Mouse (Mus musculus): ENCODE results near the gene Alms1. TPM values are rescaled to one million over a fixed set of nuclear protein-coding genes. Genes with fewer than 3 reads are reported as not detected.
"Not testable (repeated sequence)": the region's sequence is repeated elsewhere in the genome, so short reads cannot be mapped to it uniquely, and the experiment has no call there.

Gene Alms1
- total RNA-seq (2021): 1 to 10 TPM; 2.1 to 2.4 TPM

- peak; percentile 91 for DNase-seq
- intact Hi-C loops (cut with DNase I): loop anchor here (5.0 kb wide), 2 partner anchors 135 to 325 kb away; partner anchors contain the start of genes Cct7, Pradc1 and Tprkb
Measured at GRCm38 (mm10) chr6:85587396-85588143, at the start of gene Alms1. TSS of gene Alms1 (plus strand) at chr6:85587531.

GRCm38 (mm10) chr6:85543351-85544175 lies 43.8 kb upstream of the Alms1 start:
- intact Hi-C loops (cut with DNase I): no loop called here
- no peak for DNase-seq

- intact Hi-C loops (cut with DNase I): no loop called here
- no peak for DNase-seq
Measured at GRCm38 (mm10) chr6:85544251-85544881, 43.0 kb upstream of the Alms1 start.

- DNase-seq: no peak
- intact Hi-C loops (cut with DNase I): no loop called here
Measured at GRCm38 (mm10) chr6:85547642-85548041, 39.7 kb upstream of the Alms1 start.

- intact Hi-C loops (cut with DNase I): no loop called here
- DNase-seq: no peak
Measured at GRCm38 (mm10) chr6:85562374-85562773, 25.0 kb upstream of the Alms1 start.

GRCm38 (mm10) chr6:85572816-85573215 lies 14.5 kb upstream of the Alms1 start:
- DNase-seq: no peak
- intact Hi-C loops (cut with DNase I): no loop called here

GRCm38 (mm10) chr6:85581688-85582087 lies 5.6 kb upstream of the Alms1 start:
- intact Hi-C loops (cut with DNase I): no loop called here
- no peak for DNase-seq

- no peak for DNase-seq
- intact Hi-C loops (cut with DNase I): loop anchor here (5.0 kb wide), 2 partner anchors 132 to 328 kb away; partner anchors contain the start of genes Cct7, Pradc1 and Tprkb
Measured at GRCm38 (mm10) chr6:85584612-85585011, 2.7 kb upstream of the Alms1 start.

- DNase-seq: peak in 1 of 2 experiments; percentile 1
- intact Hi-C loops (cut with DNase I): loop anchor here (5.0 kb wide), 2 partner anchors 135 to 325 kb away; partner anchors contain the start of genes Cct7, Pradc1 and Tprkb
Measured at GRCm38 (mm10) chr6:85586805-85587367, 445 bp upstream of the Alms1 start.

- DNase-seq: no peak
Measured at GRCm38 (mm10) chr6:85588164-85588563, 833 bp downstream of the Alms1 start.

GRCm38 (mm10) chr6:85588568-85588967 lies 1.2 kb downstream of the Alms1 start:
- DNase-seq: no peak
- intact Hi-C loops (cut with DNase I): loop anchor here (5.0 kb wide), 2 partner anchors 136 to 324 kb away; partner anchors contain the start of genes Cct7, Pradc1 and Tprkb

More at GRCm38 (mm10) chr6:85588164-85588563, 833 bp downstream of the Alms1 start:
- intact Hi-C loops (cut with DNase I): loop anchor here (5.0 kb wide), 2 partner anchors 136 to 324 kb away; partner anchors contain the start of genes Cct7, Pradc1 and Tprkb

GRCm38 (mm10) chr6:85590116-85590515 lies 2.8 kb downstream of the Alms1 start:
- no peak for DNase-seq
- intact Hi-C loops (cut with DNase I): no loop called here

- intact Hi-C loops (cut with DNase I): no loop called here
- DNase-seq: no peak
Measured at GRCm38 (mm10) chr6:85599310-85599709, 12.0 kb downstream of the Alms1 start.

GRCm38 (mm10) chr6:85610511-85610910 lies 23.2 kb downstream of the Alms1 start:
- intact Hi-C loops (cut with DNase I): no loop called here
- DNase-seq: no peak

GRCm38 (mm10) chr6:85620826-85621225 lies 33.5 kb downstream of the Alms1 start:
- intact Hi-C loops (cut with DNase I): no loop called here
- no peak for DNase-seq

- no peak for DNase-seq
- intact Hi-C loops (cut with DNase I): no loop called here
Measured at GRCm38 (mm10) chr6:85621600-85621999, 34.3 kb downstream of the Alms1 start.

GRCm38 (mm10) chr6:85624511-85624910 lies 37.2 kb downstream of the Alms1 start:
- no peak for DNase-seq
- intact Hi-C loops (cut with DNase I): no loop called here

- no peak for DNase-seq
- intact Hi-C loops (cut with DNase I): no loop called here
Measured at GRCm38 (mm10) chr6:85633165-85633564, 45.8 kb downstream of the Alms1 start.

- intact Hi-C loops (cut with DNase I): loop anchor here (5.0 kb wide), 1 partner anchor 239 kb away; no protein-coding TSS in a partner anchor
Measured at GRCm38 (mm10) chr6:85653244-85653643, 65.9 kb downstream of the Alms1 start.

GRCm38 (mm10) chr6:85701943-85702342 lies 114.6 kb downstream of the Alms1 start:
- peak; percentile 43 to 49 for DNase-seq
- intact Hi-C loops (cut with DNase I): not testable (repeated sequence)

More at GRCm38 (mm10) chr6:85653244-85653643, 65.9 kb downstream of the Alms1 start:
- no peak for DNase-seq

Measured in heart, postnatal 36 days (tissue).